Mouse (Mus musculus): ENCODE results near the gene H2-Q6. TPM values are rescaled to one million over a fixed set of nuclear protein-coding genes. Genes with fewer than 3 reads are reported as not detected.

The H2-Q6 gene
- total and polyA plus RNA-seq, 2 experiments from 2014 or later: 0.85 to 1.2 TPM

DNA sequence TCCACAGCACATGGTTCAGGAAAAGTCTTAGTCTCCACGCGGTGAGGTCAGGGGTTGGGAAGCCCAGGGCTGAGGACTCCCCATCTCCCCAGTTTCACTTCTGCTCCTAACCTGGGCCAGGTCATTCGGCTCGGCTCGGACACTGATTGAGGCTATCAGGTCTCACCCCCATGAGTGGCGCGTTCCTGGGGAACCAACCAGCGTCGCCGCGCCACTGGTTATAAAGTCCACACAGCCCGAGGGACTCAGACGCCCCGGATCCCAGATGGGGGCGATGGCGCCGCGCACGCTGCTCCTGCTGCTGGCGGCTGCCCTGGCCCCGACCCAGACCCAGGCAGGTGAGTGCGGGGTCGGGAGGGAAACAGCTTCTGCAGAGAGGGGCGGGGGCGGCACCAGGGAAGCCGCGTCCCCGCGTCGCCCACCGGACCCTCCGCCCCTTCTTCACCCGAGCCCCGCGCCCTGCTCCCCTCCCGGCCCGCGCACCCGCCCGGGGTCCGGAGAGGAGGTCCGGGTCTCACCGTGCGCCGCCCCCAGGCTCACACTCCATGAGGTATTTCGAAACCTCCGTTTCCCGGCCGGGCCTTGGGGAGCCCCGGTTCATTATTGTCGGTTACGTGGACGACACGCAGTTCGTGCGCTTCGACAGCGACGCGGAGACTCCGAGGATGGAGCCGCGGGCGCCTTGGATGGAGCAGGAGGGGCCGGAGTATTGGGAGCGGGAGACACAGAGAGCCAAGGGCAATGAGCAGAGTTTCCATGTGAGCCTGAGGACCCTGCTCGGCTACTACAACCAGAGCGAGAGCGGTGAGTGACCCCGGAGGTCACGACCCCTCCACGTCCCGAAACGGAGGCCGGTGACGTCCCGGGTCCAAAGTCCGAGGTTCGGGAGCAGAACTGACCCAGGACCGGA lies 45.4 kb downstream of the H2-Q6 start, which contains the start of gene H2-Q10:
TSS of gene H2-Q10 (plus strand) at position 248 of the 910 bp plus-strand sequence.
- DNase-seq (ENCODE audit: low spot score) (no peak), ATAC-seq (no peak)
- H3K27me3 ChIP-seq (ENCODE audit: insufficient read depth, low read length): peaks cover 18% of the 10 kb centered on the region
- TF ChIP-seq CTCF (IDR thresholded peaks at IDR 0.05; ENCODE audit: low read depth): no peak
- H3K36me3 ChIP-seq (ENCODE audit: insufficient read depth, low read length): no peaks in the 10 kb centered on the region
- H3K4me2 ChIP-seq (ENCODE audit: low read depth, low read length): peak within 1 kb of the TSS; percentile 60
- peak within 1 kb of the TSS; percentile 38 for H3K4me3 ChIP-seq (ENCODE audit: low read length)
- H3K9ac ChIP-seq (replicated peaks; ENCODE audit: low read length): peak within 1 kb of the TSS; percentile 13; the same call in 1 of the 2 replicates
- 2% methylated on average over 75 of the region's 80 CpGs for WGBS
- H3K9me3 ChIP-seq (ENCODE audit: low read length): no peaks in the 10 kb centered on the region
- 0 out of 2 replicates have a peak, but pooled peaks cover 3% of the 10 kb centered on the region for H3K4me1 ChIP-seq (ENCODE audit: insufficient read depth, low read length)
- no peak within 1 kb of the TSS for H3K27ac ChIP-seq

Other genes starting within 250 kb of the H2-Q6 start
- gene Aif1, start 248.8 kb upstream of the H2-Q6 start, total RNA-seq (2014; rRNA removed): 0.21 and 2.4 TPM in 2 replicates
- 9.5 and 10.9 TPM in 2 replicates for gene Aif1, start 248.8 kb upstream of the H2-Q6 start, polyA plus RNA-seq (2015; fragmentation: Nextera tagmentation; extraction: Ambion mirVana)
- gene Lst1, start 236.4 kb upstream of the H2-Q6 start, total RNA-seq (2014; rRNA removed): 10.8 and 25.0 TPM in 2 replicates
- 8.0 and 8.7 TPM in 2 replicates for gene Lst1, start 236.4 kb upstream of the H2-Q6 start, polyA plus RNA-seq (2015; fragmentation: Nextera tagmentation; extraction: Ambion mirVana)
- 1.6 TPM in 1 of 2 replicates, not detected in the other for gene Ltb, start 230.4 kb upstream of the H2-Q6 start, total RNA-seq (2014; rRNA removed)
- gene Ltb, start 230.4 kb upstream of the H2-Q6 start, polyA plus RNA-seq (2015; fragmentation: Nextera tagmentation; extraction: Ambion mirVana): 1.2 and 1.8 TPM in 2 replicates
- 0.18 and 0.52 TPM in 2 replicates for gene Tnf, start 222.8 kb upstream of the H2-Q6 start, total RNA-seq (2014; rRNA removed)
- gene Tnf, start 222.8 kb upstream of the H2-Q6 start, polyA plus RNA-seq (2015; fragmentation: Nextera tagmentation; extraction: Ambion mirVana): 0.09 TPM in 1 of 2 replicates, not detected in the other
- gene Lta, start 219.5 kb upstream of the H2-Q6 start, total RNA-seq (2014; rRNA removed): 0.47 TPM in 1 of 2 replicates, not detected in the other
- gene Lta, start 219.5 kb upstream of the H2-Q6 start, polyA plus RNA-seq (2015; fragmentation: Nextera tagmentation; extraction: Ambion mirVana): 0.85 and 1.3 TPM in 2 replicates
- gene Gm16181, start 204.0 kb upstream of the H2-Q6 start, total RNA-seq (2014; rRNA removed): not detected in 2 replicates
- 0.40 TPM in 1 of 2 replicates, not detected in the other for gene Gm16181, start 204.0 kb upstream of the H2-Q6 start, polyA plus RNA-seq (2015; fragmentation: Nextera tagmentation; extraction: Ambion mirVana)
- gene Atp6v1g2, start 191.2 kb upstream of the H2-Q6 start, total RNA-seq (2014; rRNA removed): 91.0 and 114 TPM in 2 replicates
- gene Atp6v1g2, start 191.2 kb upstream of the H2-Q6 start, polyA plus RNA-seq (2015; fragmentation: Nextera tagmentation; extraction: Ambion mirVana): 180 and 183 TPM in 2 replicates
- 15.5 and 15.9 TPM in 2 replicates for gene Nfkbil1, start 189.1 kb upstream of the H2-Q6 start, total RNA-seq (2014; rRNA removed)
- 11.4 and 12.9 TPM in 2 replicates for gene Nfkbil1, start 189.1 kb upstream of the H2-Q6 start, polyA plus RNA-seq (2015; fragmentation: Nextera tagmentation; extraction: Ambion mirVana)
- 259 and 266 TPM in 2 replicates for gene Ddx39b, start 183.1 kb upstream of the H2-Q6 start, total RNA-seq (2014; rRNA removed)
- gene Ddx39b, start 183.1 kb upstream of the H2-Q6 start, polyA plus RNA-seq (2015; fragmentation: Nextera tagmentation; extraction: Ambion mirVana): 326 and 341 TPM in 2 replicates
- 74.3 and 83.8 TPM in 2 replicates for gene H2-D1, start 162.1 kb upstream of the H2-Q6 start, total RNA-seq (2014; rRNA removed)
- gene H2-D1, start 162.1 kb upstream of the H2-Q6 start, polyA plus RNA-seq (2015; fragmentation: Nextera tagmentation; extraction: Ambion mirVana): 141 and 146 TPM in 2 replicates
- 0.42 and 0.68 TPM in 2 replicates for gene H2-Q1, start 104.4 kb upstream of the H2-Q6 start, total RNA-seq (2014; rRNA removed)
- 1.4 and 1.5 TPM in 2 replicates for gene H2-Q1, start 104.4 kb upstream of the H2-Q6 start, polyA plus RNA-seq (2015; fragmentation: Nextera tagmentation; extraction: Ambion mirVana)
- 9.7 and 17.7 TPM in 2 replicates for gene H2-Q2, start 82.6 kb upstream of the H2-Q6 start, total RNA-seq (2014; rRNA removed)
- gene H2-Q2, start 82.6 kb upstream of the H2-Q6 start, polyA plus RNA-seq (2015; fragmentation: Nextera tagmentation; extraction: Ambion mirVana): 7.8 and 12.7 TPM in 2 replicates
- 3.6 and 5.3 TPM in 2 replicates for gene H2-Q4, start 45.2 kb upstream of the H2-Q6 start, total RNA-seq (2014; rRNA removed)
- 1.2 and 1.9 TPM in 2 replicates for gene H2-Q4, start 45.2 kb upstream of the H2-Q6 start, polyA plus RNA-seq (2015; fragmentation: Nextera tagmentation; extraction: Ambion mirVana)
- gene H2-Q7, start 14.3 kb downstream of the H2-Q6 start, total RNA-seq (2014; rRNA removed): 1.5 and 2.4 TPM in 2 replicates
- gene H2-Q7, start 14.3 kb downstream of the H2-Q6 start, polyA plus RNA-seq (2015; fragmentation: Nextera tagmentation; extraction: Ambion mirVana): 3.7 and 3.9 TPM in 2 replicates
- 0.07 TPM in 1 of 2 replicates, not detected in the other for gene H2-Q10, start 45.2 kb downstream of the H2-Q6 start, total RNA-seq (2014; rRNA removed)
- 0.21 and 0.30 TPM in 2 replicates for gene H2-Q10, start 45.2 kb downstream of the H2-Q6 start, polyA plus RNA-seq (2015; fragmentation: Nextera tagmentation; extraction: Ambion mirVana)
- not detected in 2 replicates for gene Pou5f1, start 81.2 kb downstream of the H2-Q6 start, total RNA-seq (2014; rRNA removed)
- not detected in 2 replicates for gene Pou5f1, start 81.2 kb downstream of the H2-Q6 start, polyA plus RNA-seq (2015; fragmentation: Nextera tagmentation; extraction: Ambion mirVana)
- gene Tcf19, start 92.0 kb downstream of the H2-Q6 start, total RNA-seq (2014; rRNA removed): 23.2 and 30.9 TPM in 2 replicates
- gene Tcf19, start 92.0 kb downstream of the H2-Q6 start, polyA plus RNA-seq (2015; fragmentation: Nextera tagmentation; extraction: Ambion mirVana): 16.6 and 18.2 TPM in 2 replicates
- 4.9 and 5.5 TPM in 2 replicates for gene Cchcr1, start 92.2 kb downstream of the H2-Q6 start, total RNA-seq (2014; rRNA removed)
- gene Cchcr1, start 92.2 kb downstream of the H2-Q6 start, polyA plus RNA-seq (2015; fragmentation: Nextera tagmentation; extraction: Ambion mirVana): 4.5 and 4.8 TPM in 2 replicates
- 0.58 TPM in 1 of 2 replicates, not detected in the other for gene Psors1c2, start 108.4 kb downstream of the H2-Q6 start, total RNA-seq (2014; rRNA removed)
- gene Psors1c2, start 108.4 kb downstream of the H2-Q6 start, polyA plus RNA-seq (2015; fragmentation: Nextera tagmentation; extraction: Ambion mirVana): 0.50 and 0.59 TPM in 2 replicates
- 0.36 TPM in 1 of 2 replicates, not detected in the other for gene Cdsn, start 127.3 kb downstream of the H2-Q6 start, total RNA-seq (2014; rRNA removed)
- 0.25 and 0.29 TPM in 2 replicates for gene Cdsn, start 127.3 kb downstream of the H2-Q6 start, polyA plus RNA-seq (2015; fragmentation: Nextera tagmentation; extraction: Ambion mirVana)
- not detected in 2 replicates for gene 2300002M23Rik, start 142.6 kb downstream of the H2-Q6 start, total RNA-seq (2014; rRNA removed)
- 0.11 and 0.28 TPM in 2 replicates for gene 2300002M23Rik, start 142.6 kb downstream of the H2-Q6 start, polyA plus RNA-seq (2015; fragmentation: Nextera tagmentation; extraction: Ambion mirVana)
- not detected in 2 replicates for gene Sfta2, start 176.7 kb downstream of the H2-Q6 start, total RNA-seq (2014; rRNA removed)
- gene Sfta2, start 176.7 kb downstream of the H2-Q6 start, polyA plus RNA-seq (2015; fragmentation: Nextera tagmentation; extraction: Ambion mirVana): not detected in 2 replicates
- gene Gm9573, start 201.8 kb downstream of the H2-Q6 start, total RNA-seq (2014; rRNA removed): not detected in 2 replicates
- gene Gm9573, start 201.8 kb downstream of the H2-Q6 start, polyA plus RNA-seq (2015; fragmentation: Nextera tagmentation; extraction: Ambion mirVana): not detected in 2 replicates
- gene Mucl3, start 218.8 kb downstream of the H2-Q6 start, total RNA-seq (2014; rRNA removed): 0.61 TPM in 1 of 2 replicates, not detected in the other
- gene Mucl3, start 218.8 kb downstream of the H2-Q6 start, polyA plus RNA-seq (2015; fragmentation: Nextera tagmentation; extraction: Ambion mirVana): 0.10 TPM in 1 of 2 replicates, not detected in the other
- gene Vars2, start 242.7 kb downstream of the H2-Q6 start, total RNA-seq (2014; rRNA removed): 37.3 and 46.8 TPM in 2 replicates
- 12.6 and 14.8 TPM in 2 replicates for gene Vars2, start 242.7 kb downstream of the H2-Q6 start, polyA plus RNA-seq (2015; fragmentation: Nextera tagmentation; extraction: Ambion mirVana)
- gene Gtf2h4, start 248.9 kb downstream of the H2-Q6 start, total RNA-seq (2014; rRNA removed): 26.1 and 27.2 TPM in 2 replicates
- 18.6 and 21.3 TPM in 2 replicates for gene Gtf2h4, start 248.9 kb downstream of the H2-Q6 start, polyA plus RNA-seq (2015; fragmentation: Nextera tagmentation; extraction: Ambion mirVana)